Mouse (Mus musculus): Measurements from ENCODE around the gene 2610528J11Rik.

GRCm38 (mm10) chr4:118527720-118528119 lies 921 bp downstream of the 2610528J11Rik start:
- TF ChIP-seq POLR2A (IDR thresholded peaks at IDR 0.05; ENCODE audit: low read depth, low read length) (no peak), CTCF (IDR thresholded peaks at IDR 0.05; ENCODE audit: extremely low read depth, insufficient read depth, insufficient read length, insufficient replicate concordance) (no peak)
